Mouse (Mus musculus) olfactory bulb, adult 2 months (tissue): ENCODE results near the gene Ppp4r3a.

Source experiments
- CTCF ChIP-seq: fragments of 200-500 bp; IDR thresholded peaks from 2 replicates; pipeline ENCODE4 v1.5.1; 2012; ENCODE audit warnings: low read depth, mild to moderate bottlenecking, low read length, moderate library complexity; ENCODE audit not compliant: insufficient read depth
- POLR2A ChIP-seq: fragments of 200-500 bp; IDR thresholded peaks from 2 replicates; pipeline ENCODE4 v1.6.1; 2012; ENCODE audit warnings: mild to moderate bottlenecking, low read depth, low read length, moderate library complexity; ENCODE audit not compliant: insufficient read depth

DNA sequence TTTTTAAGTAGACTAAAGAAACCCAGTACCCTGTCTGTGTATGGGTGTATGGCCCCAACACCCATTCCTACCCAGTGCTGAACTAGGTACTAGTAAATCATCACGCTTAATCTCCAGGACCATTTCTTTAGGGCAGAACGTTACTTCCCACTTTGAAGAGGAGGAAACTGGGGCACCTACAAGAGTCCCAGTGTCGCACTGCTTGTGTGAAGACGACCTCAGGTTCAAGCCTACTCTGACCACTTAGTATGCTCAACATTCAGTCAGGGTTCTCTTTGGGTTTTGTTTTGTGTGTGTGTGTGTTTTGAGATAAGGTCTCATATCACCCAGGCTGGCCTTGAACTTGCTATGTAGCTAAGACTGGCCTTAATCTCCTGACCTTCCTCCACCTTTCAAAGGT, 57.5 kb downstream of the Ppp4r3a start:
- no peak for TF ChIP-seq CTCF
- no peak for TF ChIP-seq POLR2A
